Mouse (Mus musculus) 3134 (cell line): ENCODE data around the gene Gria2.

Source experiments
- DNase-seq: peaks from one replicate; pipeline ENCODE4 v3.0.0-alpha.2; 2011; ENCODE audit warnings: low spot score; ENCODE audit not compliant: insufficient read length; ENCODE audit errors: extremely low read depth

Gria2 gene

GRCm38 (mm10) chr3:80776628-80777027 lies 26.0 kb downstream of the Gria2 start:
- DNase-seq: no peak

GRCm38 (mm10) chr3:80775971-80776370 lies 26.7 kb downstream of the Gria2 start:
- DNase-seq: peak; percentile 8

GRCm38 (mm10) chr3:80774005-80774764 lies 28.4 kb downstream of the Gria2 start:
- no peak for DNase-seq

DNA sequence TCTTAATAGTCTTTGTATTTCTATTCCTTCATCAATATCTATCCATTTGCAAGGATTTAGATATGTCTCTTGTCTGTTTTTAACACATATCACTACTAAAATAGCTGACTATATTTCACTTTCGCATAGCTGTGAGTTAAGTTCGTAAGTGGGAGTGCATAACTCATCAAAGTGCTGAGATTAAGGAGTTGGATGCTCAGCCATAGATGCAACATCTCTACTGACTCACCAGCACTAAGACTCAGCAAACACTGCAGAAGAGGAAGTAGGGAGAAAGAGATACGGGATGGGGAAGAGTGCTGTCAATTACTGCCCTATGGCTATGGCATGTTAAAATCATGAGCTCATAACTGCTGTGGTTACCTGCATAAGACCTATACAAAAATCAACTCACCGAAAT lies 29.4 kb downstream of the Gria2 start:
- DNase-seq: no peak

DNA sequence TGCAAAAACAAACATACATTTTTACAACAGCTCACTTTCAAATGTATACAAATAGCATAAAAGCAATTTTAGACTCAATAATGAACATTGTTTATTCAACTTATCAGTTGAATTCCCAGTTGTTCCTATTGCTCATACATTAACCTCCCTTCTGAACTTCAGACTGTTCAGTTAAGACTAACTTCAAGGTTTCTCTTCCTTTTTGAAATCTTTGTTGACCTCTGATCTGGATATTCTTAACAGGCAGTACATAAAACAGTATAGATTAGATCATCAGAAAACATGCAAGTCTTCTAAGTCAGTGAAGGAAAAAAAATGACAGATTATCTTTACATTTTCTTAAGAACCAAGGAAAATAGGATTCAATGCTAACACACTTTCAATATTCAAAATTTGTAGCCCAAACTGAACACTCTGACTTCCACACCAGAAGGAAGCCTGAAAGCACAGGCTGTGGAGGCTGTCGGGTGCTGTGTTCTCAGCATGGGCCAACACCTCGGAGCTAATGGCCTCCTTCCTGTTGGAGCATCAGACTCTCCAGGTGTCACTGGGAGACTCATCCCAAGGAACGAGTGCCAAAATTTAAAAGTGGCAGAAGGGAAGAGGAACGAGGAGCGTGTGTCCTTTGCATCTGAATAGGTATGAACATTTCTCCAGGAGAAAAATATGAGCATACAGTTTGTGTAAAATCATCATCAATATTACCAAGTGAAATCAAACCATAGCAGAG lies 33.0 kb downstream of the Gria2 start:
- no peak for DNase-seq

GRCm38 (mm10) chr3:80758955-80759354 lies 43.7 kb downstream of the Gria2 start:
- no peak for DNase-seq

DNA sequence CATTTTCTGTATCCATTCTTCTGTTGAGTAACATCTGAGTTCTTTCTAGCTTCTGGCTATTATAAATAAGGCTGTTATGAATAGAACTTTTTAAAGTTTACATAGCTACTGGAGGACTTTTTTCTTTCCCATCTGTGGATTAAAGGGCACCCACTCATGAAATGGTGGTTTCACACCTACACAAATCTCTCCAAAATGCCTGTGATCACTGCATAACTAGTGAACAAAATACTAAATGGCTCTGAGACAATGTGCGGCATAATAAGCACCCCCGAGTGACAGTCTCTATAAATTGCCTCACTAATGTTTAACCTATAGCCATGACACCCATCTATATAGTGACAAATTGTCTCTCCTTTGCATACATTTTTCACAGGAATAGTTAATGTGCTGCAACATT lies 44.3 kb downstream of the Gria2 start:
- no peak for DNase-seq

GRCm38 (mm10) chr3:80750786-80751185 lies 51.8 kb downstream of the Gria2 start:
- DNase-seq: no peak

DNA sequence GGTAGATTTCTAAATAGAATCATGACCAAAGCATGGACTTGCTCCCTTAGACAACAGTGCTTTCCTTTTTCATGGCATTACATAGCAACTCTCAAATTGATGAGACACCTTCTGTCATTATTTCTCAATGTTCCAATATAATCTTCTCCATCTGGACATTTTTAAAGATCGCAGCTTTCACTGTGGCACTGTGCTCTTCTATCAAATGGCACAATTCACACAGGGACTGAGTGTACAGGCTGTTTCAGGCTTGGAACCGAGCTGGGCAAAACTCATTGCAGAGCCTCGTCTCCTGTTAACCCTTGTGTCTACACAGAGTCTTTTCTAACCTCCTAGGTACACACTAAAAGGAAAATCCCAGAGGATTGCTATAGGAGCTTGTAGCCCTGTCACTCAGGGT lies 77.4 kb downstream of the Gria2 start:
- DNase-seq: no peak

- DNase-seq: no peak
Measured at GRCm38 (mm10) chr3:80713123-80713522, 89.5 kb downstream of the Gria2 start.

DNA sequence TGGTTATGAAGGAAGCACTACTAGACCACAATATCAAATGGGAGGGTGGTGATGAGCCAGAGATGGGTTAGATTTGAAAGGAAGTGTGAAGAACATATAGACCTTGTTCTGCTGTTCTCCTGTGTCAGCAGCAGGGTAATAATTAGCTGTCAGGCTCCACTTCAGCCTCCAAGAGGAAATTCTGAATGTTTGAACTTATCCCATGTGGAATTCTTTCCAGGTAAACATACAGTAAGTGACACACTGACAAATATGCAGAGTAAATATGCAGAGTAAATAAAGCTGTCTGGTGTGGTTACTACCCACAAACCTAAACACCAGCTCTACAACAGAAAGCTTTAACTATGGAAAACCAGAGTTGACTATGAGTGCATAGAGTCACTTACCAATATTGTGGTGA lies 93.6 kb downstream of the Gria2 start:
- DNase-seq: no peak

DNA sequence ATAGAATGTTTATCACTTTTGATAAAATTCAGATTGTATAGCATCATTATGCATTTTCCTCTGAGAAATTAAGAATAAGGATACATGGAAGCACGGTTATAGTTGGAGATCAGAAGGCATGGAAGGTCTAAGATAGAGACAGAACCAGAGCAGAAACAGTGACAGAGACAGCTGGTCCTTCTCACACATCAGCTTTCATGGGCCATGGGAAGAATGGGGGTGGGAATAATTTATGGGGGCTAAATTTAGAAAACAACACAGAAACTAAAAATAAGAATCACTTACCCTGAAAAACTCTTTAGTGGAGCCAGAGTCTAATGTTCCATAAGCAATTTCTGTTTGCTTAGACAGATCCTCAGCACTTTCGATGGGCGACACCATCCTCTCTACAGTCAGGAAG lies 100.5 kb downstream of the Gria2 start:
- no peak for DNase-seq

- DNase-seq: no peak
Measured at GRCm38 (mm10) chr3:80697523-80697922, 105.1 kb downstream of the Gria2 start.

- no peak for DNase-seq
Measured at GRCm38 (mm10) chr3:80694965-80695364, 107.7 kb downstream of the Gria2 start.

DNA sequence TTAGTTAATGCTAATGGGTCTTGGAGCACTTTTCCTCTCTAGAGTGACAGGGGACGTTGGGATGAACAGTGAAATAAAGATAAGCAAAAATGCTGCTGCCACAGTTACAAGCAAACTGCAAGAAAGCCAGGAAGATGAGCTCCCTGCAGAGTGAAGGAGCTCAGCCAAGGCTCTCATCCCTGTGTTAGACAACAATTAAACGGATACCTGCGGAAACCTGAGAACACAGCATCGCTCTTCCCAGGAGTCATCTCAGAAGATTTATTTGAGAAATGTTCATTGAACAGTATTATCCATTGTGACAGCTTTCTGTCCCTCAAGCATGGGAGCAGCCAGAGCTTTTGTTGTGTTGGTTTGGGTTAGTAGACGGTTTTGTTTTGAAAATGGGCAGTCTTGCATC lies 137.5 kb downstream of the Gria2 start:
- no peak for DNase-seq

GRCm38 (mm10) chr3:80663293-80663692 lies 139.3 kb downstream of the Gria2 start:
- no peak for DNase-seq

DNA sequence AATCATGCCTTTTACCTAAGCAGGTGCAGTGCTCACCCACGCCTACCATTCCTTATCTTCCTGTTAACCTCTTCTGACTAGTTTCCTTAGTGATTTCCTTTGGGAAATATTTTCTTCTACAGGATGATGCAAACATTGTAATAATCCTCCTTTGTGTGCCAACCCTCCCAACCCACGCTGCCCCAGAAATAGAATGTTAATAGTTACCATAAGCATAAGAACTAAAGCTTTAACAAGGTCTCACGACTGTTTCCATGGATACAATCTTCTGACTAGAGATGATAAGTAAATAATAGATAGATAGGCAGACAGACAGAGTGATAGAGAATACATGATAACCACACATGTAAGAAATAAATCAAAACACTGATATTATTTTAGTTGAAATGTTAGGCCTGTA lies 140.8 kb downstream of the Gria2 start:
- DNase-seq: no peak

DNA sequence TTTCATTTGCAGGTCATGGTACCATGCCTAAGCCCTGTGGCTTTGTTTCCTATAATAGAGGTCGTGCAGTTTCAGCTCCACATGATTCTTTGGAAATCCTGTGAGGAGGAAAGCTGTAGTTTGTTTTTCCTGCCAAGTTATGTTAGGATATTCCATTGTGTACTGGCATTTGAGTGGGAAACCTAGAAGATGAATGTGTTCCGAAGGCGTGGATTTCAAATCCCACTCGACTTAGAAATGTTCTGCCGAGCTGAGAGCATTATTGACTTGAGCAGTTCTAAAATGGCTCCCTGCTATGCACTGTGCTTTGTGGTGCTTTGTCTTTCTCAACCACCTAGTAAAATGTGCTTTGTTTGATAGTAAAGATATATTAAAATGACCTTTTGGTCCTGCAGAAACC lies 150.4 kb downstream of the Gria2 start:
- DNase-seq: no peak
